Mouse (Mus musculus): ENCODE measurements around the gene Ccdc92b.

The Ccdc92b gene

DNA sequence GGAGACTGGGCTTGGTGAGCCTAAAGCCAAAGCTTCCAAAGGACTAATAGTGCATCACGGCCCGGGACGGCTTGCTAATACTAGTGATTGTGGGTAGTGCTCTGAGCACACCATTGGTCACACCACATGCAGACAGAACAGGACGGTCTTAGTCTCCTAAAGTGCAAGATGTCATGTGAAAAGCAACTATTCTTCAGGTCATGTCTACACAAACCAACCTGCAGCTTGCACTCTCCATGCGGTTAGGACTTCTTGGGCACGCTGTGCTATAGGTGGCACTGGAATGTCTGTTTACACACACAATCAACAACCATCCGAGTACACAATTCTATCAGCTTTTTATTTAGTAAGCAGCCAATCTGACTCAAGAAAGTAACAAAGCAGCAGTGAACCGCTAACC, 55.3 kb downstream of the Ccdc92b start:
- in situ Hi-C loops (cut with MboI; ENCODE audit: low sequenced_read_pairs), result no loop called here

DNA sequence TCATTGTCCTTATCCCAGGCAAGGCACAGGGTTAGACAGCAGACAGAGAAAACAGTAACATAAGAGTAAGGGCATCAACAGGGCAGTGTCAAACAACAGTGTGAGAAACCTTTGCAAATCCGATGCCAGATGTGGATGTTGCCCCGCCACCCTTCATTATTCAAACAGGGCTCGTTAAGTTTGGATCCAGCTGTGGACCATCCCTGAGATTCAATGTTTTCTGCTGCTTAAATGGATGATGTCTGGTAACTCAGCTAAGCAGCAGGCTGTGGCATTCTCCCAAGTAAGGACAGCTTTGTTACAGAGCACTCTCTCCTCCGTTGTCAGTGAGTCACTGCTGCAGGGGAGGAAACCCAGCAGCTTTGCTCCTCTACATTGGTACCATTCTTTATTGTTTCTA, 55.8 kb downstream of the Ccdc92b start:
- in situ Hi-C loops (cut with MboI; ENCODE audit: low sequenced_read_pairs), result no loop called here
